In genomic region chr7:130367222-130368035, GRCm38 (mm10) we compare ENCODE assay signal across 17 mouse cellular contexts.
DNase-seq lines count a peak whose midpoint lies in the region; ATAC-seq lines count a peak whose summit lies in the region.
"Had no signal": no experiment of that assay in that cellular context is flagged by ENCODE, and none has a peak within 500 bp of the region (broad histone marks: within the 10 kb centered on the region; RNA-seq: fewer than 3 reads in every experiment).

No protein-coding gene starts in this region.

- no peak overlapping the region for H3K4me3 ChIP-seq in embryonic facial prominence, embryonic 10.5 days
- H3K4me3 ChIP-seq in forebrain, embryonic 16.5 days (replicated peaks; ENCODE audit: low read length): no peak overlapping the region
- H3K4me3 ChIP-seq in midbrain, embryonic 10.5 days: peak overlapping the region; percentile 44
- H3K4me3 ChIP-seq in neural tube, embryonic 13.5 days: no peak overlapping the region
- H3K4me3 ChIP-seq: embryonic facial prominence, embryonic 15.5 days; heart, embryonic 13.5 days; limb, embryonic 13.5 days; stomach, embryonic 15.5 days had no signal

- peak; percentile 54 for DNase-seq in embryonic facial prominence, embryonic 10.5 days (ENCODE audit: low spot score)
- peak; percentile 86 for DNase-seq in midbrain, embryonic 10.5 days (ENCODE audit: low spot score)
- no peak for DNase-seq in thymus, postnatal 4 days
- DNase-seq in thymus, postnatal 14 days: no peak
- no peak for DNase-seq in heart, adult 8-10 months (ENCODE audit: low spot score)
- no peak for DNase-seq in Muller cell, postnatal 12 days (ENCODE audit: inconsistent ontology term)
- DNase-seq: cerebellum, adult 9-11 months; kidney, postnatal 14 days; layer of hippocampus, postnatal 36 days; lung, adult 2 months had no signal

- no peaks in the 10 kb centered on the region for H3K36me3 ChIP-seq in embryonic facial prominence, embryonic 10.5 days (replicated peaks)
- no peaks in the 10 kb centered on the region for H3K36me3 ChIP-seq in forebrain, embryonic 16.5 days (ENCODE audit: control insufficient read depth, insufficient read depth)
- H3K36me3 ChIP-seq in midbrain, embryonic 10.5 days: 0 out of 2 replicates have a peak, but pooled peaks cover 7% of the 10 kb centered on the region
- H3K36me3 ChIP-seq in neural tube, embryonic 13.5 days: no peaks in the 10 kb centered on the region
- H3K36me3 ChIP-seq: embryonic facial prominence, embryonic 15.5 days; heart, embryonic 13.5 days; limb, embryonic 13.5 days; stomach, embryonic 15.5 days had no signal

- H3K27ac ChIP-seq in embryonic facial prominence, embryonic 10.5 days (replicated peaks): peak overlapping the region; percentile 49; the same call in 1 of the 2 replicates
- H3K27ac ChIP-seq in forebrain, embryonic 16.5 days (ENCODE audit: low read length): no peak overlapping the region
- peak overlapping the region; percentile 85 for H3K27ac ChIP-seq in midbrain, embryonic 10.5 days (replicated peaks)
- H3K27ac ChIP-seq in neural tube, embryonic 13.5 days (replicated peaks): peak overlapping the region; percentile 46
- H3K27ac ChIP-seq: embryonic facial prominence, embryonic 15.5 days; heart, embryonic 13.5 days; limb, embryonic 13.5 days; stomach, embryonic 15.5 days had no signal

- no peak overlapping the region for H3K4me2 ChIP-seq in forebrain, embryonic 16.5 days (ENCODE audit: low read length)
- H3K4me2 ChIP-seq in neural tube, embryonic 13.5 days: no peak overlapping the region
- H3K4me2 ChIP-seq: embryonic facial prominence, embryonic 15.5 days; heart, embryonic 13.5 days; limb, embryonic 13.5 days; stomach, embryonic 15.5 days had no signal

- H3K4me1 ChIP-seq in embryonic facial prominence, embryonic 10.5 days: peaks cover 36% of the 10 kb centered on the region
- H3K4me1 ChIP-seq in forebrain, embryonic 16.5 days (replicated peaks; ENCODE audit: control insufficient read depth, insufficient read depth, low read length): peaks cover 23% of the 10 kb centered on the region
- peaks cover 56% of the 10 kb centered on the region for H3K4me1 ChIP-seq in midbrain, embryonic 10.5 days
- peaks cover 34% of the 10 kb centered on the region for H3K4me1 ChIP-seq in neural tube, embryonic 13.5 days (replicated peaks)

- peak; percentile 64 for ATAC-seq in forebrain, embryonic 16.5 days
- ATAC-seq in neural tube, embryonic 13.5 days (ENCODE audit: low read depth): peak; percentile 85
- ATAC-seq: Patski had no signal

- H3K9ac ChIP-seq in forebrain, embryonic 16.5 days (replicated peaks; ENCODE audit: low read depth, low read length): no peak overlapping the region
- no peak overlapping the region for H3K9ac ChIP-seq in neural tube, embryonic 13.5 days
- H3K9ac ChIP-seq: embryonic facial prominence, embryonic 15.5 days; heart, embryonic 13.5 days; limb, embryonic 13.5 days; stomach, embryonic 15.5 days had no signal

- peaks cover 51% of the 10 kb centered on the region for H3K27me3 ChIP-seq in embryonic facial prominence, embryonic 10.5 days (replicated peaks; ENCODE audit: low read depth, poor library complexity, severe bottlenecking)
- H3K27me3 ChIP-seq in forebrain, embryonic 16.5 days (replicated peaks; ENCODE audit: control insufficient read depth, insufficient read depth, low read length): peaks cover 4% of the 10 kb centered on the region; the same call in 1 of the 2 replicates
- peaks cover 56% of the 10 kb centered on the region for H3K27me3 ChIP-seq in midbrain, embryonic 10.5 days (ENCODE audit: low read depth, poor library complexity, severe bottlenecking)
- H3K27me3 ChIP-seq in neural tube, embryonic 13.5 days: 0 out of 2 replicates have a peak, but pooled peaks cover 7% of the 10 kb centered on the region
- H3K27me3 ChIP-seq: embryonic facial prominence, embryonic 15.5 days; limb, embryonic 13.5 days; Patski; stomach, embryonic 15.5 days had no signal

- peaks cover 5% of the 10 kb centered on the region for H3K9me3 ChIP-seq in embryonic facial prominence, embryonic 10.5 days
- H3K9me3 ChIP-seq in forebrain, embryonic 16.5 days (ENCODE audit: control insufficient read depth, low read length): peaks cover 3% of the 10 kb centered on the region
- H3K9me3 ChIP-seq in midbrain, embryonic 10.5 days (replicated peaks): peaks cover 28% of the 10 kb centered on the region
- peaks cover 3% of the 10 kb centered on the region; the same call in 1 of the 2 replicates for H3K9me3 ChIP-seq in neural tube, embryonic 13.5 days
- H3K9me3 ChIP-seq: embryonic facial prominence, embryonic 15.5 days; stomach, embryonic 15.5 days had no signal

- WGBS in embryonic facial prominence, embryonic 10.5 days: 12% methylated on average over 12 of the region's 12 CpGs
- 6% methylated on average over 12 of the region's 12 CpGs for WGBS in forebrain, embryonic 16.5 days
- 5% methylated on average over 12 of the region's 12 CpGs for WGBS in midbrain, embryonic 10.5 days
- 9% methylated on average over 12 of the region's 12 CpGs for WGBS in neural tube, embryonic 13.5 days

Comparison
In these comparisons a context has a peak if more than half of its experiments do, and no peak if none do; other contexts are left out.
1. DNase-seq: peak in embryonic facial prominence, embryonic 10.5 days (single experiment) and midbrain, embryonic 10.5 days (single experiment); none in thymus, postnatal 4 days (single experiment), thymus, postnatal 14 days (single experiment), heart, adult 8-10 months (single experiment) and Muller cell, postnatal 12 days (single experiment).